Mouse (Mus musculus): Measurements from ENCODE around the gene Adarb1. TPM values are rescaled to one million over a fixed set of nuclear protein-coding genes. Genes with fewer than 3 reads are reported as not detected.

Gene Adarb1
- total RNA-seq, 2 experiments from 2014 or later: not detected

DNA sequence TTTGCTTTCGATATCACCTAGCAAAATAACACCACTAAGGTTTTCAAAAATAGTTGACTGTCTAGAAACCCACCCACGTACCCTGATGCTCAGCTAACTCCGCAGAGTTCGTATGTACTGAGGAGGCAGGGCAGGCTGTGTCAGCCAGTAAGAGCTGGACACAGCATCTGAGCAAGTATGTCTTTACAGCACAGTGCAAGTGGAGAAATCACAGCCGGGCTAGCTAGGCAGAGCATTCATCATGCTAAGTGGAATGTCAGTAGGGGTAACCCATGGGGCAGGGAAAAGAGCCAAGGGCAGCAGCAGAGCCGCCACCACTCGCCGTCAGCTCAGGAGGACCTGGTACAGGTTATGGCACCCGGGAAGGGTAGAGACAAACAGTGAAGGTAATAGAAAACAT is 84.6 kb downstream of the Adarb1 start:
- no peak for ATAC-seq (replicated peaks; ENCODE audit: low FRiP score, poor library complexity, severe bottlenecking)

DNA sequence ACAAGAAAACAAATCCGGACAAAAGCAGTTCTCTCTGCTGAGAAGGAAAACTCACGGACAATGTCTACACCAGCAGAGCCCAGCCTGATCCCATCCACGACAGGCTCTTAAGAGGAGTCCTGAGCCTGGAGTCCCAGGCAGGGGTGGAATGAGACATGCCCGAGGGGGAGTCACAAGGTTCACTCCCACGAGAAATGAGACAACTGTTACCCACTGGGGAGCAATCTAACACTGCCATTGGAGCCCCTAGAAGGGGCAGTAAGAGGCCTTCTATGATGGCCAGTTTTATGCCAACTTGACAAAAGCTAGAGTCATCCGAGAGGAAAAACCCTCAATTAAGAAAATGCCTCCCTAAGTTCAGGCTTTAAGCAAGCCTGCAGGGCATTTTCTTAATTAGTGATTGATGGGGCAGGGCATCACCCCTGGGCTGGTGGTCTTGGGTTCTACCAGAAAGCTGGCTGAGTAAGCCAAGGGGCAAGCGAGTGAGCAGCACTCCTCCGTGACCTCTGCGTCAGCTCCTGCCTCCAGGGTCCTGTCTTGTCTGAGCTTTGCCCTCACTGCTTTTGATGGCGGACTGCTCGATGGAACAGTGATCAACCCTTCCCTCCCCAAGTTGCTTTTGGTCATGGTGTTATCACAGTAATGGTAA is 88.5 kb downstream of the Adarb1 start:
- ATAC-seq (replicated peaks; ENCODE audit: low FRiP score, poor library complexity, severe bottlenecking): no peak

DNA sequence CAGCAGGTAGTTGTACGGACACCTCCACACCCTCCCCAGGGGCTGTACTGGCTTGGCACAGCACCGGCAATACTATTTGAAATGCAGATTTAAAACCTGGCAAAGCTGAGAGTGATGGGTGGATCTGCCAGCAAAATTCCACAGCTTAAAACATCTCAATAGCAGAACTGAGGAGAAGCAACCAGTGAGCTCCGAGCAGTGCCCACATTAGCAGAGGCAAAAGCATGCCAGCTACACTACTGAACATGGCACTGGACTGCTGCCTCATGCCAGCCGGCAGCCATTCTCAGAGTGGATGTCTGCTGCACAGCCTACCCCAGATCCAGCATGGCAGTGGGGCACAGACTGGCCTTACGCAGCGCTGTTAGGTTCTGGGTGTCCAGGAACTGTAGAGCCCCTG is 93.4 kb downstream of the Adarb1 start:
- no peak for ATAC-seq (replicated peaks; ENCODE audit: low FRiP score, poor library complexity, severe bottlenecking)

DNA sequence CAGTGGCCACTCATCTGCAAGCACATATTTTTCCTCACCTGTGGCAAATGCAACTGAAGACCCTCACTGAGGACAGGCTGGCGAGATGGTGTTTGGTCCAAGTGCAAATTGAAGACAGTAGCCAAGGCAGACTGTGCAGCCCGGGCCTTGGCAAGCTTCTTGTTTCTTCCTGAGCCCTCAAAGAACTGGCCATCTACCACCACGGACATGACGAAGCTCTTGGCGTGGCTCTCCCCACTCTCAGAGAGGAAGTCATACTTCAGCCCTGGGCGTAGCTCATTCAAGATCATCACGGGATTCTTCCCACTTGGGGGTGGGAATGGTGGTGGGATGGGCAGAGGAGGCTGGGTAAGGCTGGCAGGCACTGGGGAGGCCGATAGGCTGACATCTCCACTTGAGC is 96.5 kb downstream of the Adarb1 start:
- no peak for ATAC-seq (replicated peaks; ENCODE audit: low FRiP score, poor library complexity, severe bottlenecking)

DNA sequence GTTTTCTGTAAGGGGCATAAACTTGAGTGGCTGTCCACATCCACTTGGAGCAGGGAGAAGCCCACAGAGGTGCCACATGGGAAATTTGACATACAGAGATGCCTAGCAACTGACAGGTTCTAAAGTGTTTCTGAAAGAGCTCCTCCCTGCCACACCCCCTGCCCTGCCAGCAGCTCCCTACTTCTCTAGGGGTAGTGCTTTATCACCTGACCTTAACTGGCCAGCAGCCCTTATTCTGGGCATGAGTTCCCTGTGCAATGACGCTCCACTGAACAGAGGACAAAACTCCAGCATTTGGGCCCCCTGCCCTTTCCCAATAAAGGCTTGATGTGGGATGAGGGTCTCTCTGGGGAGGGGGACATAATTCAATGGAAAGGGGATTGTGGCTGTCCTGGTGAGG is 97.1 kb downstream of the Adarb1 start:
- no peak for ATAC-seq (replicated peaks; ENCODE audit: low FRiP score, poor library complexity, severe bottlenecking)

DNA sequence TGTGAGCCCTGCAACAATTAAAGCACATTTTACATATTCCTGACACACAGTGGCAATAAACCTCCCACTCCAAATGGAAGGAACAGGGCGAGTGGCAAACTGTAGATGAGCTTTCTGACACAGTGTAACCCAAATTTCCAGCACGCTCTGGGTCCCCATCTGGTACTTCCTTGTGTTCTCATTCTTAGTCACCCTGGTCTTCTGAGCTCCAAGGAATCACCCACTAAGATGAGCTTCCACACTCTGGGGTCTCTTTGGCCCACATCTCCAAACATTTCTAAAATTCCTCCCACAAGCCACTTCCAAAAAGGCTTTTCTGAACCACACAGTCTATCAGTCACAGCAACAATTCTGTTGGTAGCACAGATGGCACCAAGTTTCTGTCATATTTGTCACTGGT is 102.4 kb downstream of the Adarb1 start:
- ATAC-seq (replicated peaks; ENCODE audit: low FRiP score, poor library complexity, severe bottlenecking): no peak

DNA sequence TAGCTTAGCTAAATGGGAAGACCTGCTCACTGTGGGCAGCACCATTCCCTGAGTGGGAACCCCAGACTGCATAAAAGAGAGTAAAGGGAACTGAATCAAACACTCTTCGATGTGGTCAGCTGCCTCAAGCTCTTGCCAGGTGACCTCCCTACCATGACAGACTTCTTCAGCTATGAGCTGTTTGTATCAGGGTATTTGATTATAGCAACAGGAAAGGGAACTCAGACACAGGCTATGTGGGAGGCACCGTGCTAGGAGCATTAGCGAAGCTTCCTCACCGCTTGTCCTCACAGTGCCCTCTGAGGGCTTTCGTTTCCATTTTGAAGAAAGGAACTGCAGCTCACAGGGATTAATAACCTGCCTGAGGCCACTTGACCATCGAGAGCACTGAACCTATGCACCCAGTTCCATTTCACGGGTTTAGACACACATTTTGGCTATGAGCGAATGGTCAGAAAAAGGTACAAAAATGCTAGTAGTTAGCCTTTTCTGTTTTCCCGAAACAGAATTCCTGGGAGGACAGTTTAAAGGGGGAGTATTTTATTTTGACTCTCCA is 103.3 kb downstream of the Adarb1 start:
- ATAC-seq (replicated peaks; ENCODE audit: low FRiP score, poor library complexity, severe bottlenecking): no peak

DNA sequence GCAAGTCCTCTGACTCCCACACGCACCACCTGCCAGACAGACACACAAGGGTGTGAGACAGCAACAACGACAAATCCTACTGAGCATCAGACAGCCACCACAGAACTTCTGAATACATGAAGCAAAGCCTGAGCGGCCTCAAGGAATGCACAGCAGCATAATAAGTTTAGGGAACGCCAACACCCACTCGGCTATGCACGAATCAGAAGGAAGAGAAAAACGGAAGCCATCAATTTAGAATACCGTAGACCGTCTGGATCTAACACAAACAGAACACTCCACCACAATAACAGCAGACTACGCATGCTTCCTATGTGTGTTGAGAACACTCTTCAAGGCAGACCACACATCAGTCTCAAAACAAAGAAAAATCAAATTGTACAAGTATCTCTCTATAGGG is 109.1 kb downstream of the Adarb1 start:
- ATAC-seq (replicated peaks; ENCODE audit: low FRiP score, poor library complexity, severe bottlenecking): no peak

DNA sequence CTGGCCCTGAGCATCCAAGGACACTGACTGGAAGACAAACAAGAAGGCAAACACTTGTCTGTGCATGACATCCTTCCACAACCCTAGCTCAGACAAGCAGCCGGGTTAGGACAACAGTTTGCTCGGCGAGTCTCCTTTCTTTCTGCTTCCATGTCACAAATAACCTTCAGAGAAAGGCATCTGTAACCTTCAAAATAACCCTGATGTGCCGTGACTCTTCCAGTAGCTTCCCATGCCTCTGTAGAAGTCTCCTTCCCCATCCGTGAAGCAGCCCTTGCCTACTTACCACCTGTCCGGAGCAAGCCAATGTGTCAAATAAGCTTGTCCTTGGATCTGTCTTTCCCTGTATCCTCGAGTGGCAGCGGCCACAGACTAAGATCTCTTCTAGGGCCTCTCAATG is 112.3 kb downstream of the Adarb1 start:
- no peak for ATAC-seq (replicated peaks; ENCODE audit: low FRiP score, poor library complexity, severe bottlenecking)

DNA sequence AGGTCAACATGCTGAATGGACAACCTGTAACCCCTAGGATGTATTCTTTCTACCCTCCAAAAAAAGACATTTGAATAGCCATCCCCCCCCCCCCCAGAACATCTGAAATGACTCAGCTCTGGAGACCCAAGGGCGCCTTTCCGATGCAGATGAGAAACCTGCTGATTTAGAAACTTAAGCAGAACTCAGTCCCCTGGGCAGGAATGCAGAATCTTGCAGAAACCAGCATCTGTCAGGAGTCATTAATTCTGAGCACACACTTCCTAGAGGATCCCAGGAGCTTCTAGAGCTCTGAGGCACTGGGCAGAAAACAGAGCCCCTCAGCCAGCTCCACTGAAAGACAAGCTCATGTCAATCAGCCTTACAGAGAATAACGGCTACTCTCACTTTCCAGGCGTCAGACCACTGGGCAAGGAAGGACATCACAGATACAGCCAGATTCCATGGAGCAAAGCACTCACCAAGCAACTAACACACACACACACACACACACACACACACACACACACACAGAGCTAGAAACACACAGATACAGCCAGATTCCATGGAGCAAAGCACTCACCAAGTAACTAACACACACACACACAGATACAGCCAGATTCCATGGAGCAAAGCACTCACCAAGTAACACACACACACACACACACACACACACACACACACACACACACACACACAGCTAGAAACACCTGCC is 113.1 kb downstream of the Adarb1 start:
- ATAC-seq (replicated peaks; ENCODE audit: low FRiP score, poor library complexity, severe bottlenecking): no peak

DNA sequence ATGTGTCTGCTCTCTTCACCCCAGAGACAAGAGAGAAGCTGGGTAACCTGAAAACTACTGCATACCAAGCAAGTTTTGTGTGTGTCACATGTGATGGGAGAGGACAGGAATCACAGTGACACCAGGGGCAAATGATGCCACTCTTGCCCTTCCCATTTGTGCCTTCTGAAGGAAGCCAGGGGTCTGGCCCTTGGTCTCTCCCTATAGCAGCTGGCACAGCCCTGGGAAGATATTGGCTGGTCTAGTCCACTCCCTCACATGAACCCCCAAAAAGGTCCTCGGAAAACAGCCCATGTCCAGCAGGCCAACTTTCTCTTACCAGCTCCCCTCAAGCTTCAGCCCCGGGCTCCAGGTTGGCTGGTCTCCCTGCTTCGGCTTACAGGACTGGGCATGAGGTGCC is 113.7 kb downstream of the Adarb1 start:
- no peak for ATAC-seq (replicated peaks; ENCODE audit: low FRiP score, poor library complexity, severe bottlenecking)

DNA sequence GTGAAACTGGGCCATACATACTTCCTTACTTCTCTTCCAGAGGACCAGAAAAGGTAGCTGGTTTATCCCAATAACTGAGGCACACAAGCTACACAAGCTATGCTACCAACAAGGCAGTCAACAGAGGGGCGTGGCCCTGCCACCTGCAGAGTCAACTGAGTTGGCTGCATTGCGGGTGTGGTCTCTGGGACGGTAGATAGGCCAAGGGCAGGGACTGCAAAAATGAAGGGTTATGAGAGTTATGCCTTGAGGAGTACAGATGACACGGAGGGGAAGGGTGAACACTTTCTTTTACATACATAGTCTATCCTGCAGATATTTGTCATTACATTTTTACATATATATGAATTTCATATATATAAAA is 117.2 kb downstream of the Adarb1 start:
- ATAC-seq (replicated peaks; ENCODE audit: low FRiP score, poor library complexity, severe bottlenecking): peak; percentile 87

DNA sequence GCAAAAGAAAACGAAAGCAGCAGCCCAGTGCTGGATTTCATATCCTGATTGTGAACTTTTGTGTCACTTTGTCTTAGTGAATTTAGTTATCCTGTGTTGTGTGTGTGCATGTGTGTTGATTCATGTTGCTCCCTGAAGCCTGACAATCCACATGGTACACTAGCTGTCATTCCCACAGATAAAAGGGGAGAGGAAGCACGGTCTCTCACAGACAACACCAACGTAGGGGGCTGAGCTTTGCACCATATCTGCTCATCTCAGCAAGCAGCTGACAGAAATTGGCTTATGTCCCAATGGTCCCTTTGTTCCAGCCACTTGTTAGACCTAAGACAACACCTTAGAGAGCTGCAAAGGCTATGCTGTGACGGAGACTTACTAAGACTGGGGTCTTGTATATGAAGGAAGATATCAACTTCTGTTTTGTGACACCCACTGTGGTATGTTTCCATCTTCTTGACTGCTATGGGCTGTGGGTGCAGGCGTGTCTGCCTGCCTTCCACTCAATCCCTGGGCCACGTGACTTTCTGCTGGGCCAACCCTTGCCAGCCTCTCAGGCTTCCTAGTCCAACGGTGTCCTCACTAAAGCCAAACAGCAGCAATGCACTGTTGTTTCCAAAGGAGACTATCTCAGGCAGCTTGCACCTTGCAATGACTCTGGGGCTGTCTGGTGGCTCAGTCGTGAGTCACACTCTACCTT is 117.7 kb downstream of the Adarb1 start:
- ATAC-seq (replicated peaks; ENCODE audit: low FRiP score, poor library complexity, severe bottlenecking): peak; percentile 51

DNA sequence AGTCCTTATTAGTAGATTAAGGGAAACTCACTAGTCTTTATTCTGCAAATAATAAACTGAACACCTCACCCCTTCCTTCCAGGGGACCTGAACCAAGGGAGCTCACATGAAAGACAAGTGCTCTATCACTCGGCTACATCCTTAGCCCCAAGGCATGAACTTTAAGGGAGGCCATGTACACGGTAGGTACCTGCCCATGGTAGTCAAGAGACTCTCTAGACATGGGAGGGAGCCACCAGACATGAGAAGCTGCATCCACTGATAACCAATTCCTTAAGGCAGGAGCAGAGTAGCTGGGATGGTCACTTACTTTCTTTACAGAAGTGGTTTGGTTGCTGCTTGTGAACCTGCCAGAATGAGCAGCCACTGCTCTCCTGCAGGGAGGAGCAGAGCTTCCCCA is 118.9 kb downstream of the Adarb1 start:
- ATAC-seq (replicated peaks; ENCODE audit: low FRiP score, poor library complexity, severe bottlenecking): peak; percentile 43

DNA sequence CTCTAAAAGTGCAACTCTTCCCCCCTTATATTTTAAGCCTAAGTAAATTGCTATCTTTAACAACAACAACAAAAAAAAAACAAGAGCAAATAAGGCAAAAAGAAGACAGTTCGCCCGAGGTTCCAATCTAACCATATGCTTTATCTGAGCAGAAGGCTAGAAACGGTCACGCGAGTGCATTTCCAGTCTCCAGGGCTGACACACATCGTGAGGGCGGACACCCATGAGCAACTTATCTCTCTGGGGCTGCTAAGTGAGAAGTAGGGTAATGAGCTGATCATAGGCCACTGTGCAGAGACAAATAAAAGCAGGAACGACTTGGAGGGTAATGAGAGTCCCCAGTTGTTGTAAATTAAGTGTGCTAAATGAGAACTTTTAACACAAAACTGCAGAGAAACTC is 119.4 kb downstream of the Adarb1 start:
- ATAC-seq (replicated peaks; ENCODE audit: low FRiP score, poor library complexity, severe bottlenecking): peak; percentile 72

DNA sequence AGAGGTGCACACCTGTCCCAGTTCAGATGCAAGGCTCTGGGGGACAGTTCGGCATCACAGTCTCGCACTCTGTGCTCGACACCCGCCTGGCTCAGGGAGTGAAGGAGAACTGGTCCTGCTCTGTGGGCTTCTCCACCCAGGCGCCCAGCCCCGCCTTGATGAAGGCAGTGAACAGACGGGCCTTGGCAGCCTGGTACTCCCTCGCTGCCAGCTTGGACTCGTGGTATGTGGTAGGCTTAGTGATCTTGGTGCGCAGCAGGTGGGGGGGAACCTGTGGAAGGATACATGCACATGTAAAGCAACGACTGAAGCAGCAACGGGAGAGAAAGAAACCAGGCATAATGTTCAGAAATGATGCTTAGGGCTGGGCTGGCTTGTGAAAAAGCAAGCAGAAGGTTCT is 123.4 kb downstream of the Adarb1 start:
- no peak for ATAC-seq (replicated peaks; ENCODE audit: low FRiP score, poor library complexity, severe bottlenecking)

DNA sequence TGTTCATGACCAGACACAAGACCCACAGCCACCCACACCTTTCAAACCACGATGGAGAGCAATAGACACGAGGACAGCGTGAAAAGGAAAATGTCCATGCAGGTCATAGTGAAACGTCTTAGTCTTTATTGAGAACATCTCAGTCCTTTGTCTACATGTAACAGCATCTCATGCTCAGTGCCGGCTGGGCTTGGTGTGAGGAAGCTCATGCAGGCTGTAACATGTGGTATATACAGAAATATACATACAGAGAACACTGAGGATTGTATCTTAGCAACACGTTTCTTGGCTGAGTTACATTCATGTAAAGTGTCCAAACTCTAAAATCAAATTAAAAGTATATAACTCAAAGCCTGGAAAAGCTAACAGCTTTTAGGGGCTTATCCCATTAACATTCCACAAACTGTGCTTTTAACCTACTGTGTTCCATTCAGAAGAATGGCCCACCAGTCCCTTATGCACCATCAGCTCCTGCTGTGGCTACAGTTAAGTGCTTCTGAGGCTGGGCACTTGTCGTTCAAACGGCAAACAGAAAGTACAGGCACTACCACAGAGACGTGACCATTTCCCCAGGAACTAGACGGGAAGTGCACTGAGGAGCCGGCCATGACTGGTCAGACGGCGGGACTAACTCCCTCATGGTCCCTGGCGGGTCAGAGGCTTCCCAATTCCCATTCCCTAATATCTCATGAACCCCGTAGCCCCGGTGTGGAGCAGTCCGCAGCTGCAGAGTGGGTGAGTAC is 127.3 kb downstream of the Adarb1 start:
- ATAC-seq (replicated peaks; ENCODE audit: low FRiP score, poor library complexity, severe bottlenecking): no peak

DNA sequence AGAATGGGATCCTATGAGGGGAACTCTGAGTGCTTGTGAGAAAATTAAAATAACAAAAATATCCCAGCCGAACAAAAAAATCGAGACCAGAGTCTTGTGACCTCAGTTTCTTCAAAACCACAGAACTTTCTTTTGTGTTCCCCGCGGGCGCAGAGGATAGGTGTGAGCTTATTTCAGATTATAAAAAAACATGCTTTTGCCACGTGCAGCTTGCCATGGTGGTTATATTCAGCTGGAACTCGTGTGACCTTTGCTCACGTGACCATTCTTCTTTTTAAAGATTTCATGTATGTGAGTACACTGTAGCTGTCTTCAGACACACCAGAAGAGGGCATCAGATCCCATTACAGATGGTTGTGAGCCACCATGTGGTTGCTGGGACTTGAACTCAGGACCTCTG is 128.5 kb downstream of the Adarb1 start:
- ATAC-seq (replicated peaks; ENCODE audit: low FRiP score, poor library complexity, severe bottlenecking): no peak

DNA sequence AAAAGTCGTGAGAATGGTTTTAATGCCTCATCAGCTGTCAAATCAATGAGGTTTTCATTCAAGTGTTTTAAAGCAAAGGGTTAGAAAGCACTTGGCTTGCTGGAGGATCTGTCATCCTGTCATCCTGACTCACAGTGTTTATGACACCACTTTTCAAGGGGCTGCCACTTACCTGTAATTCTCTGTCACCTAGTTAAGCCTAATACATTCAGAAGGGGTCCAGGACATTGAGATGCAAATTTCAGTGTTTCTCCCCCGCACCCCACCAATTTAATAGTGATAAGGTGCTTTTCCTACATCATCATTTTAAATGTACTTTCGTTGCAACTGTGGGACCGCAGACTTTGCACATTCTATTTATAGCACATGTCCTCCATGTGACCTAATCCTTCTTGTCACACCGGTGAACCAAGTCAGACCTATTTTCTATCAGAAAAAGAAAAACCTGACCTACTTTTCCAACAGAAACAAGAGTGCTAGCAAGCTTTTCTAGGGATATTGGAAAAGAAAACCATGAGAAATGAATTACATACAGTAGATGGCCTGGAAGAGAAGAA is 129.4 kb downstream of the Adarb1 start:
- ATAC-seq (replicated peaks; ENCODE audit: low FRiP score, poor library complexity, severe bottlenecking): no peak

DNA sequence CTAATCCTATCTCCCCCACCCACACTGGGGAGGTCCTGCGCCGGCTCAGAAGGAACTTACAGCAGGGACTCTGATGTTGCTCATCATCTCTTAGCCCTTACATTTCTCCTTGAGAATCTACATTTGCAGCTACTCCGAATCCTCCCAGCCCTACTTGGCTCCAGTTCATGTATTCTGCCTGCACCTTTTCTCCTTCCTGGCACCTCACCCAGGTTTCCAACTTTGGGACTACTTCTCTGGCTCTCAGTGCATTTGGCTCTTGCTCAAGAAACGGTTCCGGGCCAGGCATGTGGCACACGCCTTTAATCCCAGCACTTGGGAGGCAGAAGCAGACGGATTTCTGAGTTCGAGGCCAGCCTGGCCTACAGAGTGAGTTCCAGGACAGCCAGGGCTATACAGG is 130.4 kb downstream of the Adarb1 start:
- no peak for ATAC-seq (replicated peaks; ENCODE audit: low FRiP score, poor library complexity, severe bottlenecking)
